Mouse (Mus musculus): ENCODE results near the gene Utp6.

GRCm38 (mm10) chr11:79886961-79887360 is 75.2 kb downstream of the Utp6 start:
- TF ChIP-seq GABPA (IDR thresholded peaks at IDR 0.05; ENCODE audit: insufficient replicate concordance, low read depth, low read length) (no peak), SMC3 (IDR thresholded peaks at IDR 0.05; ENCODE audit: low read depth, low read length) (no peak), RAD21 (IDR thresholded peaks at IDR 0.05; ENCODE audit: low read depth, low read length) (no peak), POLR2A (IDR thresholded peaks at IDR 0.05; ENCODE audit: low read depth, low read length) (no peak), MAFK (IDR thresholded peaks at IDR 0.05; ENCODE audit: insufficient replicate concordance, low read length) (no peak), CTCF (conservative IDR thresholded peaks at IDR 0.05 in 1 of 2, IDR thresholded peaks at IDR 0.05 in 1 of 2; ENCODE audit: low read depth in 2 of 2, low read length in 2 of 2) (no peak), SIN3A (IDR thresholded peaks at IDR 0.05; ENCODE audit: low read length) (no peak), MAX (IDR thresholded peaks at IDR 0.05; ENCODE audit: low read length) (no peak), TCF12 (IDR thresholded peaks at IDR 0.05; ENCODE audit: low read depth, low read length) (no peak), ZC3H11A (IDR thresholded peaks at IDR 0.05; ENCODE audit: low read depth, low read length) (no peak), MYC (IDR thresholded peaks at IDR 0.05; ENCODE audit: low read depth, low read length) (no peak), RCOR1 (conservative IDR thresholded peaks at IDR 0.05; ENCODE audit: low read depth, low read length) (no peak), MEF2A (IDR thresholded peaks at IDR 0.05; ENCODE audit: borderline replicate concordance, low read depth, low read length) (no peak)
